Mouse (Mus musculus) liver, embryonic 14.5 days (tissue): ENCODE results near the gene Fmo5. TPM values are rescaled to one million over a fixed set of nuclear protein-coding genes. Genes with fewer than 3 reads are reported as not detected.

ENCODE experiments used
- ATAC-seq: fragments of 200-750 bp; cut with Nextera tagmentation; 2 replicates; pipeline ENCODE4 v1.8.0; 2017; ENCODE audit warnings: moderate number of reproducible peaks, mild to moderate bottlenecking, moderate library complexity; ENCODE audit not compliant: insufficient read depth
- DNase-seq, 3 experiments: peaks; one replicate each; pipeline ENCODE4 v3.0.0-alpha.2; 2012 to 2013; ENCODE audit warnings: low read depth in 3 of 3, low spot score in 3 of 3
- H3K27ac ChIP-seq: fragments of 300-500 bp; sonication (generic); 2 replicates; pipeline ENCODE4 v1.5.1; 2014; ENCODE audit warnings: moderate library complexity, mild to moderate bottlenecking, control low read depth, inconsistent platforms
- H3K27me3 ChIP-seq: fragments of 300-500 bp; sonication (generic); 2 replicates; pipeline ENCODE4 v1.6.1; 2014; ENCODE audit warnings: mild to moderate bottlenecking, low read length, moderate library complexity; ENCODE audit not compliant: control insufficient read depth, insufficient read depth
- H3K36me3 ChIP-seq: fragments of 300-500 bp; sonication (generic); replicated peaks from 2 replicates; pipeline ENCODE4 v1.6.1; 2014; ENCODE audit warnings: low read depth; ENCODE audit not compliant: control insufficient read depth, insufficient read depth
- H3K4me1 ChIP-seq, 2 experiments: fragments of 200-500 bp in 1 of 2; fragments of 300-500 bp in 1 of 2; sonication (generic) in 1 of 2; replicated peaks; 2 replicates each; pipeline ENCODE4 v1.6.1; 2012 to 2014; ENCODE audit warnings: antibody characterized with exemption in 1 of 2, inconsistent platforms in 1 of 2, low read length in 1 of 2; ENCODE audit not compliant: control insufficient read depth in 2 of 2, insufficient read depth in 2 of 2
- H3K4me2 ChIP-seq: fragments of 300-500 bp; sonication (generic); 2 replicates; pipeline ENCODE4 v1.6.1; 2014; ENCODE audit warnings: low read depth, mild to moderate bottlenecking, control low read depth, moderate library complexity
- H3K4me3 ChIP-seq, 2 experiments: fragments of 200-500 bp in 1 of 2; fragments of 300-500 bp in 1 of 2; sonication (generic) in 1 of 2; 2 replicates each; pipeline ENCODE4 v1.5.1; 2012 to 2014; ENCODE audit warnings: low read depth in 2 of 2, low read length in 2 of 2, mild to moderate bottlenecking in 2 of 2, control low read depth in 1 of 2, inconsistent platforms in 1 of 2, moderate library complexity in 1 of 2; ENCODE audit not compliant: insufficient read depth in 1 of 2
- H3K9ac ChIP-seq: fragments of 300-500 bp; sonication (generic); replicated peaks from 2 replicates; pipeline ENCODE4 v1.6.1; 2014; ENCODE audit warnings: mild to moderate bottlenecking, control low read depth, moderate library complexity
- H3K9me3 ChIP-seq: fragments of 300-500 bp; sonication (generic); 2 replicates; pipeline ENCODE4 v1.6.1; 2016; ENCODE audit warnings: low read length, mixed read lengths; ENCODE audit not compliant: control insufficient read depth
- CTCF ChIP-seq: IDR thresholded peaks from 2 replicates; pipeline ENCODE4 v1.5.1; 2016; ENCODE audit warnings: antibody characterized with exemption, low read depth, control low read depth
- EP300 ChIP-seq: IDR thresholded peaks from 2 replicates; pipeline ENCODE4 v1.6.1; 2016; ENCODE audit warnings: antibody characterized with exemption, low read depth
- WGBS: fragments of 180-500 bp; shearing (Covaris S2); extraction: QIAGEN DNeasy Blood & Tissue Kit; methylation state at CpG from one replicate; pipeline ENCODE4 v1.1.7; 2014; ENCODE audit not compliant: insufficient replicate concordance; 5-methylcytosine and 5-hydroxymethylcytosine counted together
- polyA plus RNA-seq, 2 experiments: library from polyadenylated mRNA; depleted of rRNA in 1 of 2; stranded (reverse) in 1 of 2; unstranded in 1 of 2; fragments of >200 nt; fragmentation: Nextera tagmentation in 1 of 2; extraction: Ambion mirVana in 1 of 2; gene quantifications; 2 replicates each; pipeline versions ENCODE4 v1.2.1 to v1.2.3; 2012 to 2014

Gene Fmo5
- polyA plus RNA-seq, 2 experiments: 6.0 to 11.3 TPM

DNA sequence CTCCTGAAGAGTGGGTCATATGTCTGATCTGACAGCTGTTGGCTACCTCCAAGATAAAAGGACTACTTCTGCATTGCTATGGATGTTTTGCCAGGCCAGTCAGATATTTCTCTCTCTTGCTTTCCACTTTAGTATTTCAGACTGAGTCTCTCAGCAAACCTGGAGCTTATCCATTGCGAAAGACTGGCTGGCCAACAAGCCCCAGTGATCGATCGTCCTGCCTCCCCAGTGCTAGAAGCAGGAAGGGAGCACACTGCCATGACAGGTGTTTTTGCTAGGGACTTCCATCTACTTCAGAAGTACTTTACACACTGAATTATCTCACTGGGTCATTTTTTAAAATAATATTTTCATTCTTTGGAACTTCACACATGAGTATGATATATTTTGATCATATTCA is 49.8 kb downstream of the Fmo5 start:
- no peak overlapping the region for H3K4me2 ChIP-seq
- DNase-seq (peak in 1 of 3 experiments; percentile 13), ATAC-seq (no peak)
- no peaks in the 10 kb centered on the region for H3K9me3 ChIP-seq
- H3K4me1 ChIP-seq: peaks cover 0 to 9% of the 10 kb centered on the region in 2 experiments; a peak in 3 of 4 replicates
- no peaks in the 10 kb centered on the region; the same call in 1 of the 2 replicates for H3K27me3 ChIP-seq
- no peak overlapping the region for H3K9ac ChIP-seq
- H3K36me3 ChIP-seq: no peaks in the 10 kb centered on the region
- H3K4me3 ChIP-seq: no peak overlapping the region
- 69% methylated on average over 3 of the region's 3 CpGs for WGBS
- TF ChIP-seq CTCF (no peak), EP300 (no peak)
- no peak overlapping the region for H3K27ac ChIP-seq

- Histone ChIP-seq H3K36me3 (no peaks in the 10 kb centered on the region), H3K4me2 (peak overlapping the region; percentile 78), H3K4me1 (peaks cover 0 to 10% of the 10 kb centered on the region in 2 experiments; a peak in 3 of 4 replicates), H3K27ac (no peak overlapping the region), H3K9ac (peak overlapping the region; percentile 27), H3K4me3 (peak overlapping the region; percentile 40 to 65), H3K9me3 (no peaks in the 10 kb centered on the region), H3K27me3 (no peaks in the 10 kb centered on the region; the same call in 1 of the 2 replicates)
- TF ChIP-seq CTCF: peak; percentile 93
- no peak for TF ChIP-seq EP300
- DNase-seq: peak; percentile 41 to 52 (median 47)
- ATAC-seq: peak; percentile 77
- 3% methylated on average over 28 of the region's 28 CpGs for WGBS
Observed at GRCm38 (mm10) chr3:97680631-97681320, 52.2 kb downstream of the Fmo5 start.

DNA sequence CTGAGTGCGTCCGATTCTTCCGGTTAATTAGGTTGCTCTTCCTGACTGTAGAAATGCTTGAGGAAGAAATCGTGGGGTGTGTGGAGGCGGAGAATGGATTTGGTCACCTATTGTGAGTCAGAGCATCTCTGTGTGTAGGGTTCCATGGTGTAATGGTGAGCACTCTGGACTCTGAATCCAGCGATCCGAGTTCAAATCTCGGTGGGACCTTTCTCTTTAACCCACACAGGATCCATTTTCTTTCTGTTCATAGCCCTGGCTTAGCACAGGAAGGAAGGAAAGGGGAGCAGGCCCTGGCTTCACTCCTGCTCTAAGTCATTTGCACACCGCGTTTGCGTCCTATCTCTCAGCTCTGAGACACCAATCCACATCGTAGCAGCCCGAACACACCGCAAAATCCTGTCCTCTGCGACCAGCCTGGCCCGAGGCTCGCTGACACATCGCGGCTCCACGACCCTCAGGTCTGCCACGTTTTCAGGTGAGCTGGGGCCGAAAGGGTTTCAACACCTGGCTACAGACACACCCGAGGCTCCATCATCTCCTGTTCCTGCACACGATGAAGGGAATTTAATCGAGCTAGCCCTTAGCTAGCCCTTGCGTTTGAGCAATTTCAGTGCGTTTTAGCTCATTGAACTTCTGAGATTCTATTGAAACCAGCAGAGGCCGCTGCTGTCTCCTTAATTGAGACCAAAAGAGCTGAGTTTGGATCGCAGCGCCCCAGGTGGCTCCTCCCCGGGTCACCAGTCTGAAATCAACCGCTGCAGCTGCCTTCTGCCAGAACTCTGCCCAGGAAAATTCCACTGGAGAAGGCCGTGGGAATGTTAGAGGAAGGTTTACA is 52.9 kb downstream of the Fmo5 start:
- Histone ChIP-seq H3K4me1 (peaks cover 0 to 10% of the 10 kb centered on the region in 2 experiments; a peak in 3 of 4 replicates), H3K36me3 (no peaks in the 10 kb centered on the region), H3K27me3 (no peaks in the 10 kb centered on the region; the same call in 1 of the 2 replicates), H3K9ac (peak overlapping the region; percentile 40), H3K4me3 (peak overlapping the region; percentile 40 to 65), H3K27ac (no peak overlapping the region), H3K9me3 (no peaks in the 10 kb centered on the region), H3K4me2 (peak overlapping the region; percentile 78)
- 1% methylated on average over 33 of the region's 33 CpGs for WGBS
- ATAC-seq (peak; percentile 49), DNase-seq (peak; percentile 47 to 57 (median 49))
- peak; percentile 74 for TF ChIP-seq CTCF
- TF ChIP-seq EP300: no peak

DNA sequence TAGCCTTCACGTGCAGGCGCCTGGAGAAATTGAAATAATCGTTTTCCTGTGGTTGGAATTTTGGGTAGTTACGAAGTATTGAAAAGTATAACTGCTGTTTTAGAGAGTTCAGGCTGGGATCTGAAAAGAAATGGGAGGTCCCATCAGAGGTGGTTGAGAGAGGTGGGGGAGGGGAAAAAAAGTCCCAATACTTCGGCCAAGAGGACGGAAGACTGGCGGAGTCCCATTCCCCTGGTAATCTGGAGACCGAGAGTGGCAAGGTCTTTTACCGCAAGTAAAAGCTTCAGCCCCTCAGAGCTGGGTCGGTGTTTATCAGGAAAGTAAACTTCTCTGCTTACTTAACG is 53.5 kb downstream of the Fmo5 start:
- Histone ChIP-seq H3K36me3 (no peaks in the 10 kb centered on the region), H3K4me3 (peak overlapping the region; percentile 40 to 65), H3K4me2 (peak overlapping the region; percentile 78), H3K9me3 (no peaks in the 10 kb centered on the region), H3K27ac (no peak overlapping the region), H3K27me3 (no peaks in the 10 kb centered on the region; the same call in 1 of the 2 replicates), H3K9ac (peak overlapping the region; percentile 40), H3K4me1 (peaks cover 0 to 10% of the 10 kb centered on the region in 2 experiments; a peak in 3 of 4 replicates)
- no peak for DNase-seq
- WGBS: 4% methylated on average over 11 of the region's 11 CpGs
- TF ChIP-seq CTCF (no peak), EP300 (no peak)
- no peak for ATAC-seq

GRCm38 (mm10) chr3:97682576-97682975 is 54.0 kb downstream of the Fmo5 start:
- Histone ChIP-seq H3K27me3 (no peaks in the 10 kb centered on the region; the same call in 1 of the 2 replicates), H3K9me3 (no peaks in the 10 kb centered on the region), H3K4me2 (peak overlapping the region; percentile 78), H3K4me3 (no peak overlapping the region), H3K36me3 (no peaks in the 10 kb centered on the region), H3K27ac (no peak overlapping the region), H3K9ac (no peak overlapping the region), H3K4me1 (peaks cover 0 to 10% of the 10 kb centered on the region in 2 experiments; a peak in 3 of 4 replicates)
- 17% methylated on average over 5 of the region's 5 CpGs for WGBS
- ATAC-seq (no peak), DNase-seq (no peak)
- TF ChIP-seq EP300 (no peak), CTCF (no peak)
